Mouse (Mus musculus) heart, postnatal 25 days (tissue): Measurements from ENCODE around the gene Rgs9bp. TPM values are rescaled to one million over a fixed set of nuclear protein-coding genes. Genes with fewer than 3 reads are reported as not detected.
"Not testable (repeated sequence)": the region's sequence is repeated elsewhere in the genome, so short reads cannot be mapped to it uniquely, and the experiment has no call there.

ENCODE experiments used
- DNase-seq: peaks from one replicate; pipeline ENCODE4 v3.0.0; 2022; ENCODE audit warnings: low spot score
- intact Hi-C: fragments of 180-260 bp; cut with DNase I; formaldehyde crosslinking; loops from one replicate; pipeline ENCODE4 v1.15.1; 2025
- total RNA-seq, 2 experiments: library from RNA; stranded (reverse); gene quantifications; 2 replicates each; pipeline ENCODE4 v1.2.3; 2021

Rgs9bp gene
- total RNA-seq, 2 experiments from 2014 or later, result 0.03 to 0.06 TPM

- DNase-seq, result no peak
- intact Hi-C loops, result loop anchor here (5.0 to 10.0 kb wide), 2 partner anchors 63 to 250 kb away; partner anchors contain the start of genes Pdcd5 and Rhpn2
These were observed 594 bp downstream of the Rgs9bp start for GRCm38 (mm10) chr7:35584786-35585190.

DNA sequence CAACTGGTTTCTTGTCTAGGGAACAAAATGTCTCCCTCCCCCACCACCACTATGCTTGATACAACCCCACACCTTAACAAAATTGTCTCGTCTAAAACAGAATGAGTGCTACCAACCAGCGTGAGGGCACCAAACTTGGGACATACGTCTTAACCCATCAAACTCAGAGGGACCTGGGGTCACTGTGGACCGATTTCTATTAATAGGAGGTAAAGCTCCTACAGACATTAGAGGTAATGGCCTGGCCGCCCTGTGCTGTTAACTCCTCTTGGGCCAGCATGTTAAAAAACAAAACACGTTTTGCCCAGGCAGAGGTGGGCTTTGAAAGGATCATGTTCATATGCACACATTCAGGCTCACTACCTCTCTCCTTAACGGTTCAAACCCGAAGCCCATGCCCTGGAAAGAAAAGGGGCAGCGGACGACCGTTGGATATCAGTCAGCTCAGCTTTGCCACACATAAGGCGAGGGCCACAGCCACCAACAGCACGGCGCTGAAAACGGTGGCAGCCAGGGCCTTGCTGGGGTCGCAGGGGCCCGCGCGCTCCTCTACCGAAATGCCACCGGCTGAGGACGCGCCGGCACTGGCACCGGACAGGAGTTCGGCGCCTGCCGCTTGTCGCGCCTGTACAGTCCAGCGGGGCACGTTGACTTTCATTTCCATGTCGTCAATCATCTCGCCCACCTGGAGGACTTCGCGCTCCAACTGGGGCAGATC, 1.2 kb downstream of the Rgs9bp start:
- DNase-seq, result no peak
- intact Hi-C loops, result loop anchor here (10.0 kb wide), 1 partner anchor 249 kb away; the partner anchor contains the start of gene Rhpn2

DNA sequence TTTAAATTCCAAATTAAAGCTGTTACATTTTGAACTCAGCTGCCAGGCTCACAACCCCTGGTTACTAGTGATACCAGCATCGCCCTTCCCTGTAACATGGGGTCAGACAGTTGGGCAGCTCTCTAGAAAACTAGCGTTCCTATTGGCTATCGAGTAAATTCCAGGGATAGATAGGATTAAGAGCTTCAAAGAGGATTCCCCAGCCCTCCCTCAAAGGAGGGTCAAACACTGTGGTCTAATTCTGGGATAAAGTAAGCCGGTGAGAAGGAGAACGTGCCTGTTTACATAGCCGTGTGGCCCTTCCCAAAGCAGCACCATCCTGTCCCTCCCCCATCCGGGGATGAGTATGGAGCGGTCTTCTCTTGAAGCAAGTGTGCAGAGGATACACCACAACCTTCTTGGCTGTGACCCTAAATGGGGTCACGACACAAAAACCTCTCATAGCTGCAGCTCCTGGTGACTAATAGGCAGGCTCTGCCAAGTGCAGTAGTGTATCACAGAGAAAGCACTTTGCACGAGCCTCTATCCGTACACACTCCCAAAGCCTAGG, 1.8 kb downstream of the Rgs9bp start:
- no peak for DNase-seq
- intact Hi-C loops, result loop anchor here (10.0 kb wide), 1 partner anchor 249 kb away; the partner anchor contains the start of gene Rhpn2

DNA sequence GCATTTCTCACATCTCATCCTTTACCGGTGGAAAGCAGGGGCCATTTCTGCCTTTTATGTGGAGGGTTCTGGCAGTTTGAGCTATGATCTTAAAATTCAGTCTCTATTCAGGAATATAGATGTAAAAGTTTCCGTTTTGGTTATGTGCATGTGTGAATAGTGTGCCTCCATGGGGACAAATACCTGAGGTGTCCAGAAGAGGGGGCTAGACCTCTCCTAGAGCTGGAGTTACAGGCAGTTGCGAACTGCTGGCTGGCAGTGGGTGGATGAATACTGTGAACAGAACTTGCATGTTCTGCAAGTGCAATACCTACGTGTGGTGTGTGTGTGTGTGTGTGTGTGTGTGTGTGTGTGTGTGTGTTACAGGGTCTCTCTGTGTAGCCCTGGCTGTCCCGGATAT, 2.7 kb downstream of the Rgs9bp start:
- DNase-seq, result no peak
- intact Hi-C loops, result loop anchor here (10.0 kb wide), 1 partner anchor 248 kb away; the partner anchor contains the start of gene Rhpn2

GRCm38 (mm10) chr7:35579849-35580248, 5.5 kb downstream of the Rgs9bp start:
- no peak for DNase-seq
- intact Hi-C loops, result loop anchor here (10.0 kb wide), 1 partner anchor 245 kb away; the partner anchor contains the start of gene Rhpn2

- intact Hi-C loops, result not testable (repeated sequence)
These were observed 14.5 kb downstream of the Rgs9bp start for GRCm38 (mm10) chr7:35570883-35571282.

DNA sequence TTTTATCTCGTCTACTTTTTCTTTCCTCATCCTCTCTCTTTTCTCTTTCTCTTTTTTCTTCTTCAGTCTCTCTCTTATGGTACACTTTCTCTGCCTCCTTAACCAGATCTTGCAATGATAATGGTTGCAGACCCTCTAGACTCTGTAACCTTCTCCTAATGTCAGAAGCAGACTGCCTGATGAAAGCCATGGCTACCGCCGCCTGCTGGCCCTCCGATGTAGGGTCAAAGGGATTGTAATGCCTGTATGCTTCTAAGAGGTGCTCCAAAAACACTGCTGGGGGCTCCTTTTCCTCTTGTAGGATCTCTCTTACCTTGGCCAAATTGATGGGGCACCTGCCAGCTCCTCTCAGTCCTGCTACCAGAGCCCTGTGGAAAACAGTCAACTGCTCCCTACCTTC, 15.7 kb downstream of the Rgs9bp start:
- intact Hi-C loops, DNase-seq: not testable (repeated sequence)

More at GRCm38 (mm10) chr7:35570883-35571282, 14.5 kb downstream of the Rgs9bp start:
- DNase-seq, result not testable (repeated sequence)

- intact Hi-C loops, DNase-seq: not testable (repeated sequence)
These were observed 19.4 kb downstream of the Rgs9bp start for GRCm38 (mm10) chr7:35565965-35566364.

DNA sequence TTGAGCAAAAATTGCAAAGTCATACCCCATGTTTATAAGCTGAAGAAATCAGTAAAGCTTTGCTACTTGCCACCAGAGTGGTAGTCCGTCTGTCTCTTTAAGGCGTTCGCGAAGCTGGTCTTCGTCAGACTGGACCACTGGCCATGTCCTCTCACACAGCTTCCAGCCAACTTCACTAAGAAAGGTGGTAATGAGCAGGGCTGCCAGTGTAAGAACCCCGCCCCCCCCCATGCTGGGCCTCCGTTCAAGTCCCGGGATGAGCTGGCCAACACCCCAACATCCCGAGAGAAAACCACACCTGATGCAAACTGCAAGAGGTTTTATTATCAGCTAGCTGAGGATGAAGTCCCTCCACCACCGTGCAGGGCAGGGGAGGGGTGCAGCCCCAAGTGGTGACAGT, 20.5 kb downstream of the Rgs9bp start:
- DNase-seq, intact Hi-C loops: not testable (repeated sequence)

- intact Hi-C loops, result no loop called here
- no peak for DNase-seq
These were observed 21.1 kb downstream of the Rgs9bp start for GRCm38 (mm10) chr7:35564067-35564865.

DNA sequence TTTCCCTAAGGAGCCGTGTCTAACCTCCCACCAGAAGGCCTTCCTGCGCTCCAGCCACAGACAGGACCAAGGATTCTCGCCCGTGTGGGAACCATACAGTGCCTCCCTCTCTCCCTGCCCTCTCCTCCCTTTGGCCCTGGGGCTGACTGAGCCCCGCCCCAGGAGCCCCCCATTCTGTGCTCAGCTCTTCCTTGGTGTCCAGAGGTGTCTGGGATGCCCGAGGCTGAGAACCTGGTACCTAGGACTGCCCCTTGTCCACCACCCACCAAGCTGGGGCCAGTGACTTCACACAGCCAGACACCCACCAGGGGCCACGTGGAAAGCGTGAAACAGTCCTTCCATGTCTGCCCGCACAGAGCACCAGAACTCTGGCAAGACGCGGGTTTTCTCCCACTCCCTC, 22.3 kb downstream of the Rgs9bp start:
- no peak for DNase-seq
- intact Hi-C loops, result no loop called here

- DNase-seq, result no peak
- intact Hi-C loops, result loop anchor here (5.0 to 10.0 kb wide), 2 partner anchors 87 to 195 kb away; partner anchors contain the start of genes Dpy19l3 and Pdcd5
These were observed 25.5 kb downstream of the Rgs9bp start for GRCm38 (mm10) chr7:35559838-35560237.

- DNase-seq, result no peak
- intact Hi-C loops, result loop anchor here (5.0 to 10.0 kb wide), 2 partner anchors 89 to 196 kb away; partner anchors contain the start of genes Dpy19l3 and Pdcd5
These were observed 26.7 kb downstream of the Rgs9bp start for GRCm38 (mm10) chr7:35558681-35559080.

DNA sequence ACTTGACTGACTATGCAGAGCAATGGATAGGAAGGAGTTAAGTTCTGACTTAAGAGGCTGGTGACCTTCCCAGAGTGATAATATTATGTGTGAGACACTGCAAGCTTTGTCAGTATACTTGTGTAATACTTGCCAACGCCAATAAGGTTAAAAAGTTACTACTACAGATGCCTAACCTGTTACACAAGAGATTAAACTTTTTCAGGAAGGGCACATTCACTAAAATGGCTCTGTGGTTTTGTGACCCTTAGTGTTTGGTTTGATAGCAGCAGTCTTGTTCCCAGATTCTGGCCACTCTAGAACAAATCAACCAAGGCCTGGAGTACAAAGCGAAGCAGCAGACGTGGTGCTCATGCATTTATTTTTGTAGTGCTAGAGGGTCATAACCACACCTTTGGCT, 27.8 kb downstream of the Rgs9bp start:
- intact Hi-C loops, result loop anchor here (2.0 to 10.0 kb wide), 3 partner anchors 29 to 197 kb away; partner anchors contain the start of genes Ankrd27, Dpy19l3 and Pdcd5
- DNase-seq, result no peak

DNA sequence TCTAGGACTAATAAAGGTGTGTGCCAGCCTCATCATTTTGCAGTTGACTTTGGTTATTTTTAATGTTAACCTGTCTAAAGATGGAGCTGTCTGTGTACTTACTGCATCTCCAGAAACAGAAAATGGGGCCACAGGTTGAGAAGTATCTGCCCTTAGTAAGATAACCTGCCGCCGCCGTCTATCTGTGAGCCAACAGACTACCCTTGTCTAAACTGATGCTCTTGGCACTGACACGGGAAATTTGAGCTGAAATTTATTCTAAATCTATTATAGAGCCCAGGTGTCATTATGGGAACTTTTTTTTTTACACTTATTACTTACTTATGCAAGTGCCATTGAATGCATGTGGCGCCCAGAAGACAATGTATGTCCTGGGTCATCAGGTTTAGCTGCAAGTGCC, 28.5 kb downstream of the Rgs9bp start:
- DNase-seq, result no peak
- intact Hi-C loops, result loop anchor here (2.0 to 10.0 kb wide), 3 partner anchors 30 to 198 kb away; partner anchors contain the start of genes Ankrd27, Dpy19l3 and Pdcd5

DNA sequence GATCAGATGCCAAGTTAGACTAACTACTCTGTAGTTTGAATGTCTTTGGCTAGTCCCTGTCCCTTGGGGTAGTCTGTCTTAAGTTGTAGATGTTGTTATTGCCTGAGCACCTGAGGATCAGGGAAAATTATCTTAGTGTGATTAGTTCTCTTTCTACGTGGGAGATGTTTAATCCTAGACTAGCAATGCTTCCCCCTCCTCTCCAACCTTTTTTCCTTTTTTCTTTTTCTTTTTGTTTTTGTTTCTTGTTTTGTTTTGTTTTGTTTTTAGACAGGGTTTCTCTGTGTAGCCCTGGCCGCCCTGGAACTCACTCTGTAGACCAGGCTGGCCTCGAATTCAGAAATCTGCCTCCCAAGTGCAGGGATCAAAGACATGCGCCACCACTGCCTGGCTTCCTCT, 29.2 kb downstream of the Rgs9bp start, which contains the start of gene Nudt19:
Nudt19 (minus strand) TSS at position 100 of the 399 bp plus-strand sequence.
- no peak for DNase-seq
- intact Hi-C loops, result loop anchor here (2.0 to 10.0 kb wide), 3 partner anchors 31 to 199 kb away; partner anchors contain the start of genes Ankrd27, Dpy19l3 and Pdcd5

DNA sequence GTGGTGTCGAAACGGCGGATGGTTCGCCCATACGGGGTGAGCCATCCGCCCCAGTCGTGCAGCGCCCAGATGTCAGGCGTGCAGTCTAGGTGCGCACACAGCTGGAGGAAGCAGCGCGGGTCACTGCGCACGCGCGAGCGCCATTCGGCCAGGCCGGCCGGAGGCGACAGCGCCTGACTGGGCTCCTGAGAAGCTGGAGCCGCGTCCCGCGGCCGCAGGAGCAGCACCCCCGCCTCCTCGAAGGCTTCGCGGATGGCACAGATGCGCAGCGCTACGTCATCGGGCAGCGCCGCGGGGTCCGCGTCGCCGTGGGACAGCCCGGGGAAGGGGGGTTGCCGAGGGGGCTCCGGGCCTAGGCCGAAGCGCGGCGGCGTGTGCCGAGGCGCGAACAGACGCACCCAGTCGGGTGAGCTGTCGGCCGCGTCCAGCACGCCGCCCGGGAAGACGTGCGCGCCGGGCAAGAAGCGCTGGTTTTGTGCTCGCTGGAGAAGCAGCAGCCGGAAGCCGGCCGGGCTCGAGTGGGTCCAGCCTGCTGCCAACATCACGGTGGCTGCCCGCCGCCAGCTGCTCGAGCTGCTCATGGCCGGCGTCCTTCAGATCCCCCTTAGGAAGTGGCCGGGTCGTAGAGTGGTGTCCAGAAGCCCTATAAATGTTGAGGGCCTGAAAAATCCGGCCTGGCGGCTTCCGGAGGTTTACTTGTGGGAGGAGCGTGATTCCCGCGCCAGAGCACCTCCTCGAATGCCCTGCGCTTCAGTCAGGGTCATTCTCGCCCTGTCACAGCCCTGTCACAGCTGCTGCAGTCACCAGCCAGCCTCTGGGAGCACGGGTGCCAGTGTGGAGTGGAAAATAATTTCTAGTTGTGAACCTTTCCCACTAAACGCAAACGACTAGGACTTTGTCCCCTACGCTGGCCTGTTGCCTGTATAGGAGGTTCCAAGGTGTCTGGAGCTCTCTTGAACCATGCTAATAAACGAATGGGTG, 29.9 kb downstream of the Rgs9bp start:
- intact Hi-C loops, result loop anchor here (2.0 to 10.0 kb wide), 3 partner anchors 31 to 199 kb away; partner anchors contain the start of genes Ankrd27, Dpy19l3 and Pdcd5
- DNase-seq, result peak; percentile 77

- intact Hi-C loops, result loop anchor here (5.0 to 10.0 kb wide), 2 partner anchors 93 to 200 kb away; partner anchors contain the start of genes Dpy19l3 and Pdcd5
- DNase-seq, result no peak
These were observed 30.7 kb downstream of the Rgs9bp start for GRCm38 (mm10) chr7:35554605-35555175.
